Mouse (Mus musculus) olfactory bulb, adult 2 months (tissue): Measurements from ENCODE around the gene Mpi.

Experiments
- CTCF ChIP-seq: fragments of 200-500 bp; IDR thresholded peaks from 2 replicates; pipeline ENCODE4 v1.5.1; 2012; ENCODE audit warnings: low read depth, mild to moderate bottlenecking, low read length, moderate library complexity; ENCODE audit not compliant: insufficient read depth
- POLR2A ChIP-seq: fragments of 200-500 bp; IDR thresholded peaks from 2 replicates; pipeline ENCODE4 v1.6.1; 2012; ENCODE audit warnings: mild to moderate bottlenecking, low read depth, low read length, moderate library complexity; ENCODE audit not compliant: insufficient read depth

- TF ChIP-seq POLR2A (no peak), CTCF (no peak)
These were observed 57.6 kb downstream of the Mpi start for GRCm38 (mm10) chr9:57494970-57495369.
